24 mouse cellular contexts compared by ENCODE assay signal in genomic region chr3:11601496-11601895, GRCm38 (mm10).
A peak's percentile ranks its signal among the peaks of the same experiment; 100 is the strongest.
DNase-seq lines count a peak whose midpoint lies in the region; ATAC-seq and TF ChIP-seq lines count a peak whose summit lies in the region.
"Had no signal": no experiment of that assay in that cellular context is flagged by ENCODE, and none has a peak within 500 bp of the region (broad histone marks: within the 10 kb centered on the region; RNA-seq: fewer than 3 reads in every experiment).

No protein-coding gene starts in this region.

- H3K36me3 ChIP-seq in forebrain, postnatal 0 days (ENCODE audit: insufficient read depth) = no peaks in the 10 kb centered on the region
- H3K36me3 ChIP-seq in forebrain, embryonic 10.5 days (replicated peaks) = no peaks in the 10 kb centered on the region
- H3K36me3 ChIP-seq: heart, embryonic 15.5 days; hindbrain, embryonic 13.5 days; kidney, embryonic 15.5 days; midbrain, embryonic 15.5 days; neural tube, embryonic 13.5 days had no signal

- H3K4me3 ChIP-seq in forebrain, postnatal 0 days (ENCODE audit: low read depth, low read length) = no peak overlapping the region
- H3K4me3 ChIP-seq in forebrain, embryonic 10.5 days = no peak overlapping the region
- H3K4me3 ChIP-seq in layer of hippocampus, adult 2 months = no peak overlapping the region
- H3K4me3 ChIP-seq: heart, embryonic 15.5 days; hindbrain, embryonic 13.5 days; kidney, embryonic 15.5 days; midbrain, embryonic 15.5 days; neural tube, embryonic 13.5 days had no signal

- peak; percentile 81 for ATAC-seq in forebrain, postnatal 0 days
- ATAC-seq: liver, postnatal 0 days; lung, postnatal 0 days; midbrain, embryonic 15.5 days had no signal

- H3K4me1 ChIP-seq in forebrain, postnatal 0 days (ENCODE audit: insufficient read depth) = no peaks in the 10 kb centered on the region
- H3K4me1 ChIP-seq in forebrain, embryonic 10.5 days = no peaks in the 10 kb centered on the region
- H3K4me1 ChIP-seq: heart, embryonic 15.5 days; hindbrain, embryonic 13.5 days; kidney, embryonic 15.5 days; midbrain, embryonic 15.5 days; neural tube, embryonic 13.5 days had no signal

- TF ChIP-seq POLR2A in brain, embryonic 14.5 days (IDR thresholded peaks at IDR 0.05; ENCODE audit: borderline replicate concordance, extremely low read depth, insufficient read depth, insufficient read length, poor library complexity, severe bottlenecking) = no peak

- H3K27me3 ChIP-seq in forebrain, postnatal 0 days (ENCODE audit: insufficient read depth, low read length) = no peaks in the 10 kb centered on the region
- no peaks in the 10 kb centered on the region for H3K27me3 ChIP-seq in forebrain, embryonic 10.5 days (ENCODE audit: poor library complexity, severe bottlenecking)
- H3K27me3 ChIP-seq: heart, embryonic 15.5 days; hindbrain, embryonic 13.5 days; kidney, embryonic 15.5 days; midbrain, embryonic 15.5 days; neural tube, embryonic 13.5 days had no signal

- no peak overlapping the region for H3K4me2 ChIP-seq in forebrain, postnatal 0 days (ENCODE audit: low read depth)
- H3K4me2 ChIP-seq: heart, embryonic 15.5 days; hindbrain, embryonic 13.5 days; kidney, embryonic 15.5 days; liver, embryonic 11.5 days; midbrain, embryonic 15.5 days; neural tube, embryonic 13.5 days had no signal

- H3K27ac ChIP-seq in forebrain, postnatal 0 days (ENCODE audit: low read depth, low read length) = no peak overlapping the region
- no peak overlapping the region for H3K27ac ChIP-seq in forebrain, embryonic 10.5 days
- H3K27ac ChIP-seq in layer of hippocampus, adult 2 months = peak overlapping the region; percentile 72
- H3K27ac ChIP-seq: heart, embryonic 15.5 days; hindbrain, embryonic 13.5 days; kidney, embryonic 15.5 days; macrophage; midbrain, embryonic 15.5 days; neural tube, embryonic 13.5 days had no signal

- TF ChIP-seq CTCF in forebrain, postnatal 0 days (IDR thresholded peaks at IDR 0.05; ENCODE audit: low read depth) = no peak
- no peak for TF ChIP-seq CTCF in brain, embryonic 14.5 days (IDR thresholded peaks at IDR 0.05; ENCODE audit: borderline replicate concordance, extremely low read depth, insufficient read depth, insufficient read length)
- no peak for TF ChIP-seq CTCF in layer of hippocampus, adult 2 months (conservative IDR thresholded peaks at IDR 0.05)

- no peak overlapping the region for H3K9ac ChIP-seq in forebrain, postnatal 0 days
- H3K9ac ChIP-seq: heart, embryonic 15.5 days; hindbrain, embryonic 13.5 days; kidney, embryonic 15.5 days; liver, postnatal 0 days; midbrain, embryonic 15.5 days; neural tube, embryonic 13.5 days had no signal

- peak; percentile 59 for DNase-seq in forebrain, postnatal 0 days
- no peak for DNase-seq in forebrain, embryonic 10.5 days (ENCODE audit: extremely low spot score, low spot score)
- peak; percentile 55 for DNase-seq in brain, embryonic 14.5 days (ENCODE audit: low read depth)
- peak; percentile 50 to 60 for DNase-seq in layer of hippocampus, adult 2 months (ENCODE audit: low spot score in 2 of 2)
- peak; percentile 28 to 39 for DNase-seq in layer of hippocampus, postnatal 36 days
- DNase-seq in gastrocnemius, adult 18-20 months (ENCODE audit: low spot score) = no peak
- DNase-seq in cerebellum, adult 8-10 months = no peak
- DNase-seq: cerebellum, adult 2 months; cerebellum, postnatal 36 days; embryo, embryonic 11 days; heart, postnatal 36 days; kidney, adult 11 months; kidney, postnatal 36 days; liver, postnatal 0 days; retina, postnatal 1 day; thymus, adult 2 months had no signal

- H3K9me3 ChIP-seq in forebrain, postnatal 0 days (ENCODE audit: low read length) = no peaks in the 10 kb centered on the region
- no peaks in the 10 kb centered on the region for H3K9me3 ChIP-seq in forebrain, embryonic 10.5 days
- H3K9me3 ChIP-seq: heart, embryonic 15.5 days; hindbrain, embryonic 13.5 days; kidney, embryonic 15.5 days; midbrain, embryonic 15.5 days; neural tube, embryonic 13.5 days had no signal

Comparison
In these comparisons a context has a peak if more than half of its experiments do, and no peak if none do; other contexts are left out.
1. DNase-seq: peak in forebrain, postnatal 0 days (single experiment), brain, embryonic 14.5 days (single experiment), layer of hippocampus, adult 2 months (2 of 2) and layer of hippocampus, postnatal 36 days (2 of 2); none in forebrain, embryonic 10.5 days (single experiment), gastrocnemius, adult 18-20 months (single experiment) and cerebellum, adult 8-10 months (single experiment).